Mouse (Mus musculus) spleen, postnatal 36 days (tissue): ENCODE measurements around the gene Slc39a10.
A peak's percentile ranks its signal among the peaks of the same experiment; 100 is the strongest.
"Not testable (repeated sequence)": the region's sequence is repeated elsewhere in the genome, so short reads cannot be mapped to it uniquely, and the experiment has no call there.

ENCODE experiments used
- DNase-seq, 2 experiments: peaks; one replicate each; pipeline ENCODE4 v3.0.0; 2022; ENCODE audit warnings: low spot score in 2 of 2, mixed read lengths in 1 of 2

Slc39a10 gene

DNA sequence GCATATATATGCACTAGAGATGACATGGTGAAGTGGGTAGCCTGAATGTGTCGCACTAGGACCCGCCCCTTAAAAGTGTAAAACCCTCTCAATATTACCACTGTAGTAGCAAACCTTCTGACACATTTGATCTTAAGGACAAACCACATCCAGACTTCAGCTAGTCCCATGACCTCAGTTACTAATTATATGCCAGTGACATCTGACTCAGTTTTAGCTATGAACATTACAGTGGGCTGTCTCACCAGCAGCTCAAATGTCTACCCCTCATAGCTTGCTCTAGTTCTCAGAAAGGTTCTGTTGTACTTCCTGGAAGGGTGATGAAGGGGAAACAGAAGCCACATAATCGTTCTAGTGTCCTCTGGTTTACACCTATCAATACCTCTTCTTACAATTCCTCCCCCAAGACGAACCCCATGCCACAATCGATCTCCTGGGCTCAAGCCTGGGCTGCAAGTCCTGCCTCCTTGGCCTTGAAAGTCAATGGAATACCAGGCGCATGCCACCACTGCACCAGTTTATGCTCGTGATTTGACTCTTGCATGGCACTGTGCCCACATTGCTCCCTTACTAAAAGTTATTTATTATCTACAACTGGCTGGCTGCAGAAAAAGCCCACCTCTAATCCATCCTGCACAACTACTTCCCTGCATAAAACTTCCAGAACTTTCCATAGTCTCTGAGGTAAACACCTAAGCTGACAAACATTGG lies 28.3 kb downstream of the Slc39a10 start:
- no peak for DNase-seq

DNA sequence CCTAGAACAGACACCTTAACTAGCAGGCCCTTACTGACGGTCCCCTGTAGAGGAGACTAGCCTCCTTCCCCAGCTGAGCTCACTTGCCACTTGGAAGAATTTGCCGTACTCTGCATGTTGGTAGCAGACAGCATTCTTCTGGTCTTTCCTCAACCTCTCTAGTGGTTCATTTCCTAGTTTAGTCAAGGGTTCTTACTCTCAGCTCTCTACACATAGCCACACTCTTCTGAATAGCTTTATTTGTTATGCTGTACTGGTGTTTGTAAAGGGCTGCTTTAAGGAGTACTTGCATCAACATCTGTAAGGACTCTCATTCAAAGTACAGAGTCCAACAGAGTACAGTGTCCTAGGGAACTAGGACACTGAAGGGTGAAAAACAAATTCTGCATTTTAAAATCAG lies 29.2 kb downstream of the Slc39a10 start:
- no peak for DNase-seq

DNA sequence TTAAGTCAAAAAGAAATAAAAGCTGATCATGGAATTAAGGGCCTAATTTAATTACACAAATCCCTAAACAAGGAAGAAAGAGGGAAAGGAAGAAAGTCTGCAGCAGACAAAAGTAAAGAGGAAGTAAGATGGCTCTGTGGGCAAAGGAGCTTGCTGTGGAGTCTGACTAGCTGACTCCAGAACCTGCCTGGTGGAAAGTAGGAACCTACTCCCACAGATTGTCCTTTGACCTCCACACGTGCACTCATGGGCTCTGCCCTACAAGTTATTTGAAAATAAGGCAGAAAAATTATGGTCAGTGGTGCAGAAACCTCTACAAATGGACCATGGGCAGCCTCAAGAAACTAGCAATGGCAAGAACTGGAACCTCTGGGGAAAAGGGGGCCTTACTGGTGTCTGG lies 32.6 kb downstream of the Slc39a10 start:
- DNase-seq = no peak

- DNase-seq = no peak
Measured at GRCm38 (mm10) chr1:46858579-46858978, 34.1 kb downstream of the Slc39a10 start.

DNA sequence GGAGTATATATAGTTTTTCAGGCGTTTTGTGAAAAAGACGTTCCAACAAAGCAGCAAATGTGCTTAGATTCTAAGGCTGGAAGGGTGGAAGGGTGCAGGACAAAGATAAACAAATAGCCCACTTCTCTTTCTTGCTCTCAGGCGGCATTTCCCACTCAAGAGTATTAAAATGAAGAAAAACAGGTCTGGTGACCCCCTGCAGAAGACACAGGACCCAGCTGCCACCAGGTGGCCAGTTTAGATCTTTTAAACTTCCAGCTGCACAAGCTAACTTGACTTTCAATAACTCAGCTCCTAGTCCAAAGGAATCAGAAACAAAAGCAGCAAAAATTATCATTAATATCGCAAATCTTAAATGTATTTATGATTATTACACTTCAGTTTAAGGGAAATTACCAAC lies 36.2 kb downstream of the Slc39a10 start:
- no peak for DNase-seq

DNA sequence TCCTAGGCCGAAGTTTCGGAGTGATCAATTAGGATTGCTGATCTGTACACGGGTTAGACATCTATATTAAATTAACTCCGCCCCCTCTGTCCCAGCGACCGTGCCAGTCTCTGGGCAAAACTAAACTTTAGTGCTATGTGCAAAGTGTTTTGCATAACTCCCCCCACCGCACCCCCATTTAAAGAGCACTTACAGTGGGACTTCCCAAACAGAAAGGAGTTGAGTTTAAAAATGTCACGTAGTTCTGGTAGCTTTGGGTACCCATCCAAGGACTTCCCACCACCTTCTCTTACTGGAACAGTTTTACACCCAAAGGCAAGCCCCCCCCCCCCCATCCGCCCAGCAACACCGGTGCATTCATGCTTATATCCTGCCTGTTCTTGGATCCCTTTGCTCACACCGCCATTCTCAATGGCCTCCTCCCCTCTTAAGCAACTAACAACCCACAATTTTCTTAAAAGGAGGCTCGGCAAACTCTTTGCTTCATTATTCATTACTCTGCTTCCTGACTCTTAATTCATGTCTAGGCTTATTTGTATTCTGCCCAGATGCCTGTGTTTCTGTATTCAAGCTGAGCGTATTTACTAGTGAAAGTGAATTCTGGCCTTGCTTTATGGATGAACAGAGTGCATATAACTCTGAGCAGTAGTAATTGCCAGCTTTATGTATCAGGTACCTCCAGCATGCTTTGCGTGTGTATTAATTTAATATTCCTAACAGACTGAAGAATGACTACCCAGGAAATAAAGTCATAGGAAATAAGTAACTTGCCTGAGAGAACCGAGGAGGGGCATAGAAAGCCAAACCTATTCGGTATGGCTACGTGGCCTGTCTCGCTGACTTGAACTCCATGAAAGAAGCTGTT lies 38.4 kb downstream of the Slc39a10 start:
- peak; percentile 84 to 92 for DNase-seq

GRCm38 (mm10) chr1:46853317-46854035 lies 39.2 kb downstream of the Slc39a10 start:
- peak; percentile 94 for DNase-seq

DNA sequence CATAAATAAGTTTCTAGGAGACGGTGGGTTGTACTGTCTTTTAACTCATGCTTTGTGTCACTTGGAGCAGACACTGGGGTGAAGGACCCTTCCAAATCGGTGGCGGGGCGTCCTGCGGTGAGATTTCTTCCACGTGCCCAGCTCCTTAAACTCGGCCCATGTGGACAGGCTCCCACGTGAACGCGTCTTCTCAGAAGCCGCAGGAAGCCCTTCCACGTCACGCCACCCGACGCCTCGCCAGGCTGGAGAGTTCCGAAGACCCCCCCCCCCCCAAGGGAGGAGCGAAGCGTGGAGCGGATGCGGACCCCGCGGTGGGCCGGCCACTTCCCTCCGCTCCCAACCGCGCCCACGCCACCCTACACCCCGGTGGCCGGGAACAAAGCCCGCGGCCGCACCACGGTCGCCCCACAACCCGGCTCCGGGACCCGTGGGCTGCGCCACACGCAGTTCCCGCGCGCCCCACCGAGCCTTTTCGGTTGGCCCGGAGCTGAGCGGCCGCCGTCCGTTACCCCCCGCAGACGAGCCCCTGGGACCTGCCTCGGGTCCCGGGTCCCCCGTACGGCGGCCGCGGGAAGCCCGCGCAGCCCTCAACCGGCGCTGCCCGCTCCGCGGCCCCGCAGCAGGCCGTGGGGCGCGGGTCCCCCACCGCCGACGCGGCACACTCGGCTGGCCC lies 39.9 kb downstream of the Slc39a10 start:
- peak; percentile 39 to 41 for DNase-seq

DNA sequence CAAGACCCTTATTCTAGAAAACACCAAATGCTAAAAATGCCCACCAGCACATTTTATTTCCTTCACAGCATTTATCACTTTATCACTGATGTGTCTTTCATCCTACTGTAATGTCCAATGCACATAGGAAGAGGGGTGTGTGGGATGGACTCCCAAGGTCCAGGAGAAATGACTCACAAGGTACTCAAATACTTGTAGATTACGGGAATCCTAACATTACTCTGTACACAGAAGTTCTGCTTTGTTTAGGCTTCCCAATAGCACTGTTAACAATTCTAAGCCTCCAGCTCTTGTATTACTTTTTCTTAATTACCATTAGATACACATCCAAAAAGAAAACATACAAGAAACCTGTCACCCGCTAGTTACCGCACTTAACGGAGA lies 40.4 kb downstream of the Slc39a10 start:
- DNase-seq = no peak

DNA sequence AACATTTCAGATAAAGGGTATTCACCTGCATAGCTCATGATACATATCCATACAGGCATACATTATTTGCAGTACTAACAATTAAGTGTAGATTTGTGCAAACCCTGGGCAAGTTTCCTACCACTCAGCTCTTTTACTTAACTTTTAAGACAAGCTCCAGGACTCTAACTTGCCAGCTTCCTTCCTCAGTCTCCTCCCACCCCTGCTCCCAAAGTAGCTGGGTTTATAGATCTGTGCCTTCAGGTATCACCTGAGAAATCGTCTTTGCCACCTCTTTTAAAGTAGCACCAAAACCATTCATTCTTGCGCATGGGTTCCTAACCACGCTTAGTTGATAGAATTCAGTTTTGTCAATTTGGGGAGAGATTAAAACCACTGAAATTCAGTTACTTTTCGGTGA lies 41.1 kb downstream of the Slc39a10 start:
- DNase-seq = no peak

- peak; percentile 67 to 78 for DNase-seq
Measured at GRCm38 (mm10) chr1:46849758-46850157, 42.9 kb downstream of the Slc39a10 start.

GRCm38 (mm10) chr1:46845221-46845620 lies 47.4 kb downstream of the Slc39a10 start:
- no peak for DNase-seq

DNA sequence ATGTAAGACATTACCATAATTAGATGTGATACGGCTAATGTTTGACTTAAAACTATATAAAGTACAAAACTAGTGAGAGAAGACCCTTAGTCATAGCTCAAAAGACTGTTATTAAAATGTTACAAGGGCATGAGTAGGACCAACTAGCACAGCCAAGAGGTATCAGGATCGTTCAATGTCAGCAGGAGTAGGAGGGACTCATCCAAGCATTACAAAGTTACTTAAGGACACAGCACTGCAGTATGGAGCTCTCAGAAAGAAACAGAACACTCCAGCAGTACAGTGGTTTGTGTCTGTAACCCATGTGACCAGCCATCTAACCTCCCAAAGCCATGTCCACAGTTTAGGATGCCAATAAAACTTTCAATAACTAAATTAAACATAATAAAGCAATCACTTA lies 48.4 kb downstream of the Slc39a10 start:
- DNase-seq = no peak

GRCm38 (mm10) chr1:46843406-46843805 lies 49.2 kb downstream of the Slc39a10 start:
- DNase-seq = no peak

- DNase-seq = peak; percentile 45 to 55
Measured at GRCm38 (mm10) chr1:46831927-46832326, 60.7 kb downstream of the Slc39a10 start.

DNA sequence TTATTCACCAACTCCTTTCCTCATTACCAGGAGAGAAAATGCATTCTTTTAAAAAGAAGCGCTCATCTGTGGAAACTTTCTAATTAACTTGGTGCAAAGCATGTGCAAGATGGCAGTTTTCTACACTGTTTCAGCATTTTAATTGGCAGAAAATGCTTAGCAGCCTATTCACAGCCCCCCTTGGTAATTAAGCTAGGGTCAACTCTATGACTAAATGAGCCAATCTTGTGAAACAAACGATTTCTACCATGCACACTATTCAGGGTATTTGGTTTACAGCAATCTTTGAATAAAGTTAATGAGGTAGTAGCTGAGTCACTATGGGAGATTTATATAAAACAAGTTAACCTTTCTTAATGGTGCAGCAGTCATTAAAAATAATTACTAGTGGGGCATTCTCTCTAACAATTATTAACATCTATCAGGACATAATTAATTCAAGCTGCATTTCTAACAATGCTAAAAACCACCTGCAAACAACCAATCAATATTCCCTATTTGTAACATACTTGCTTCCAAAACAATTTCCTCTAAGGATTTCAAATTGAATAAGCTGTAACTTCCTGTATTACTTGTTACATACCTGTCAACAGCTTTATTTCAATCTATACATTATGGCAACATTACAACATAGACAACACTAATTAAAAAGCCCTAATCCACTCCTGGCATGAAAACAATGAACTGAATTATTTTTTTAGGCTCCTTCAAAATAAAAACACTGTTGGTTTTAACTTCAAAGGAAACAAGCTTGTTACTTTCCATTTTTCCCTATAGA lies 62.4 kb downstream of the Slc39a10 start:
- DNase-seq = no peak

GRCm38 (mm10) chr1:46822256-46822972 lies 70.2 kb downstream of the Slc39a10 start:
- no peak for DNase-seq

DNA sequence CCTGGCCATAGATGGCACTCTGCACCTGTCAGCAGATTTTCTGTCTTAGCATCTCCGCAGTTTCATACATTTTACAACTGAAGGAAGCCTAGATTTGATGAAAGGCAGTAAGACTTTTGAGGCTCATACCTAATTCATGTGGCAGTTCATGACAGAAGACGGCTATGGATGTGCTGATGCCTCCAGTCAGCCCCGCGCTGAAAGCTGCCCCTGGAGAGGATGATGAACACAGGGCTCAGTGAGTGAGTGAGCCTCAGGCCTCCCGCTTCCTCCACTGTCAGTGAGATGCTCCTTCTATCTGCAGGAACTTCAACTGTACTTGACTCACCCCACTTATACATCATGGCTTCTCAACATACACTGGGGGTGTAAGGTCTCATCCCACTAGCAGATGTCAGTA lies 74.7 kb downstream of the Slc39a10 start:
- DNase-seq = no peak

GRCm38 (mm10) chr1:46808630-46809029 lies 84.0 kb downstream of the Slc39a10 start:
- DNase-seq = not testable (repeated sequence)

- no peak for DNase-seq
Measured at GRCm38 (mm10) chr1:46805074-46805473, 87.6 kb downstream of the Slc39a10 start.
